Mouse (Mus musculus) C2C12 (cell line): ENCODE data around the gene Pla2g4a. TPM values are rescaled to one million over a fixed set of nuclear protein-coding genes. Genes with fewer than 3 reads are reported as not detected.

ENCODE experiments used
- H3K27me3 ChIP-seq: one replicate; pipeline ENCODE4 v1.6.1; 2011; ENCODE audit not compliant: control insufficient read depth, insufficient read depth, insufficient read length
- H3K36me3 ChIP-seq: one replicate; pipeline ENCODE4 v1.6.1; 2011; ENCODE audit not compliant: control insufficient read depth, insufficient read depth
- H3K4me3 ChIP-seq: one replicate; pipeline ENCODE4 v1.5.1; 2011; ENCODE audit warnings: mild to moderate bottlenecking, control low read depth; ENCODE audit not compliant: poor library complexity, insufficient read depth, severe bottlenecking
- H3K79me2 ChIP-seq: one replicate; pipeline ENCODE4 v1.6.1; 2011; ENCODE audit not compliant: control insufficient read depth, insufficient read depth
- H3K79me3 ChIP-seq: one replicate; pipeline ENCODE4 v1.6.1; 2011; ENCODE audit warnings: low read depth, control low read depth
- H3ac ChIP-seq: one replicate; pipeline ENCODE3; 2011; ENCODE audit warnings: low read depth; ENCODE audit not compliant: control insufficient read depth, insufficient read length
- CEBPB ChIP-seq: IDR thresholded peaks from one replicate; pipeline ENCODE4 v1.6.1; 2011; ENCODE audit warnings: low read depth, mild to moderate bottlenecking, control low read depth, moderate library complexity
- CTCF ChIP-seq: IDR thresholded peaks from one replicate; pipeline ENCODE4 v1.5.1; 2011; ENCODE audit not compliant: control insufficient read depth, insufficient read depth, insufficient read length
- FOSL1 ChIP-seq: IDR thresholded peaks from one replicate; pipeline ENCODE4 v1.8.0; 2011; ENCODE audit warnings: mild to moderate bottlenecking, low read length; ENCODE audit not compliant: poor library complexity, insufficient read depth, severe bottlenecking
- MAX ChIP-seq: IDR thresholded peaks from one replicate; pipeline ENCODE4 v1.6.1; 2011; ENCODE audit warnings: mild to moderate bottlenecking, control low read depth
- MYOD1 ChIP-seq: IDR thresholded peaks from one replicate; pipeline ENCODE4 v1.6.1; 2011; ENCODE audit warnings: low read depth; ENCODE audit not compliant: control insufficient read depth, insufficient read length
- MYOG ChIP-seq: IDR thresholded peaks from one replicate; pipeline ENCODE4 v1.6.1; 2011; ENCODE audit not compliant: control insufficient read depth, insufficient read length; ENCODE audit errors: extremely low read depth
- USF1 ChIP-seq: IDR thresholded peaks from one replicate; pipeline ENCODE4 v1.6.1; 2011; ENCODE audit warnings: low read depth, mild to moderate bottlenecking, control low read depth, moderate library complexity
- polyA plus RNA-seq: library from polyadenylated mRNA; unstranded; fragments of >200 nt; fragmentation: generic; extraction: Trizol; gene quantifications from one replicate; pipeline ENCODE4 v1.2.1, GENCODE M21; 2012; ENCODE audit warnings: missing spikeins

Gene Pla2g4a
- polyA plus RNA-seq, 1 experiment: 7.0 TPM

DNA sequence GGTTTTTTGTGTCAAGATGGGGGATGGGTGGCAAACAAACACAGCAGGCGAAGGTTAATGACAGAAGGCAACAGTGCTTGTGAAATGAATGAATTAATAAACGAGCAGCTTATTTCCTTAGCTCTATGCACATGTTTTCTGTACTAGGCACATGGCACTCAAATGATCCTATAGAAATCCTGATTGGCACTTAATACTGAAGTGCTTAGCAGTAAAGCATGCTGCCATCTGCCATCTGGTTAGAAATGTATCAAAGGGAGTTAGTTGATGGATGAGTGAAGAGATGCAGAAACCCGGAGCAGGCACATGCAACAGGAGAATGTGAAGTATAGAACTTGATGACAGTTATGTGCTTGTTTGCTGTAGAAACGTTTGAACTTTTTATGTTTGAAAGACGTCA is 64.5 kb downstream of the Pla2g4a start:
- no peak overlapping the region for H3K4me3 ChIP-seq

DNA sequence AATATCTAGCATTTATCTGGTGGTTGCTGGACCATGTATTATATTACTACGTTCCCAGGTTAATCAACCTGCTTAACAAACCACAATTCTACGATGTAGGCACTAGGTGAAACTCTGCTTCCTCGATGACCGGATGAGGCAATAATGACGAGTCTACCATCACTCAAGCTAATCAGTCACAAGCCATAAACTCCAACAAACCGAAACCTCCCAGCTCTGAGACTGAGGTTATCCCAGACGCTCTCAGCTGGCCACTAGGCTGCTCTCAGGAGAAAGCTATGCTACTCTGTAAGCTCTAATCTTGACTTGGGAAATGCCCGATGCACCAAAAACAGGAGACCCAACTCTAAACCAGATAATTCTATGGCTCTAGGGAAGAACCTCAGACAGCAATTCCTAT is 66.2 kb downstream of the Pla2g4a start:
- H3K79me2 ChIP-seq: no peaks in the 10 kb centered on the region
- no peaks in the 10 kb centered on the region for H3K36me3 ChIP-seq
- no peaks in the 10 kb centered on the region for H3K27me3 ChIP-seq
- no peaks in the 10 kb centered on the region for H3K79me3 ChIP-seq
- no peak overlapping the region for H3ac ChIP-seq
- no peak overlapping the region for H3K4me3 ChIP-seq
- TF ChIP-seq MAX (no peak), MYOD1 (no peak), FOSL1 (no peak), MYOG (no peak), CEBPB (no peak), CTCF (no peak), USF1 (no peak)

More for the DNA sequence above, 64.5 kb downstream of the Pla2g4a start:
- TF ChIP-seq MYOG: no peak
- no peak for TF ChIP-seq MYOD1
- no peak for TF ChIP-seq MAX
- no peak for TF ChIP-seq FOSL1
- no peak for TF ChIP-seq CTCF
- no peak for TF ChIP-seq USF1
- no peak for TF ChIP-seq CEBPB
- Histone ChIP-seq H3K79me3 (no peaks in the 10 kb centered on the region), H3K79me2 (no peaks in the 10 kb centered on the region), H3K27me3 (no peaks in the 10 kb centered on the region), H3ac (no peak overlapping the region), H3K36me3 (no peaks in the 10 kb centered on the region)

DNA sequence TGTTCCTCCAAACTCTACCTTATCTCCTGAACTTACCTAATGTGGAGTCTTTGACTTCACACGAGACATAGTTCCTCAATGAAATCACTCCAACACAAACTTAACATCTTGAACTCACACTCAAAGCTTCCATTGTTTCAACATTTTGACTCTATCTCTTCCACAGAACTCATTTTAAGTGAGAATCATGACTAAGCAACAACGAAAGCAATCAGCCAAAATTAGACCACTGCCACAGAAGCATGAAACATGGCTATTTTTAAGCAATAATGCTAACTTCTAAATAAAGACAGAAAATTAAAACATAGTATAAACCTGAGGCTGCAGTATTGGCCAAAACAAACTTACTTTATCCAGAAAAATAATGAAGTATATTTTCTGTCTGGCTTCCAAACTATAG is 67.2 kb downstream of the Pla2g4a start:
- no peaks in the 10 kb centered on the region for H3K27me3 ChIP-seq
- H3ac ChIP-seq: no peak overlapping the region
- H3K36me3 ChIP-seq: no peaks in the 10 kb centered on the region
- no peak for TF ChIP-seq CEBPB
- no peak for TF ChIP-seq MYOD1
- TF ChIP-seq MYOG: no peak
- TF ChIP-seq CTCF: no peak
- TF ChIP-seq USF1: no peak
- TF ChIP-seq MAX: no peak
- no peak for TF ChIP-seq FOSL1
- no peak overlapping the region for H3K4me3 ChIP-seq
- no peaks in the 10 kb centered on the region for H3K79me2 ChIP-seq
- no peaks in the 10 kb centered on the region for H3K79me3 ChIP-seq

DNA sequence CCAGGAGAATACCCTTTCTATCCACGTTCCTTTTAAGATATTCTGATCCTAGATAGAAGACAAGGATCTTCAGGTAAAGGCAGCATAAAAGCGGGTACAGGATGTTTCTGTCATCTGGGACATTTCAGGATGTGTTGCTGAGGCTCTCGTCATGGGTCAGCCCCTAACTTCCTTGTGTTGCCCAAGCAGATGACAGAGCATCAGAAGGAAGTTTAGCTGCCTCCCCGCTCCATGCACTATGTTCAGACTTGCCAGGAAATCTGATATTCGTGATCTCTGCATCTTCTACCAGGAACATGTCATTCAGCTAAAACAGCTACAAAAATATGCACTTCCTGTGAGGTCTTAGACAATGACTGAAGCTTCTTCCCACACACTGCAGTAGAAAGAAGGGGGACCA is 70.0 kb downstream of the Pla2g4a start:
- no peak for TF ChIP-seq MYOD1
- TF ChIP-seq CEBPB: no peak
- no peak for TF ChIP-seq CTCF
- TF ChIP-seq MAX: no peak
- no peak for TF ChIP-seq USF1
- TF ChIP-seq MYOG: no peak
- TF ChIP-seq FOSL1: no peak
- Histone ChIP-seq H3K79me3 (no peaks in the 10 kb centered on the region), H3K4me3 (no peak overlapping the region), H3K79me2 (no peaks in the 10 kb centered on the region), H3ac (no peak overlapping the region), H3K36me3 (no peaks in the 10 kb centered on the region), H3K27me3 (no peaks in the 10 kb centered on the region)

DNA sequence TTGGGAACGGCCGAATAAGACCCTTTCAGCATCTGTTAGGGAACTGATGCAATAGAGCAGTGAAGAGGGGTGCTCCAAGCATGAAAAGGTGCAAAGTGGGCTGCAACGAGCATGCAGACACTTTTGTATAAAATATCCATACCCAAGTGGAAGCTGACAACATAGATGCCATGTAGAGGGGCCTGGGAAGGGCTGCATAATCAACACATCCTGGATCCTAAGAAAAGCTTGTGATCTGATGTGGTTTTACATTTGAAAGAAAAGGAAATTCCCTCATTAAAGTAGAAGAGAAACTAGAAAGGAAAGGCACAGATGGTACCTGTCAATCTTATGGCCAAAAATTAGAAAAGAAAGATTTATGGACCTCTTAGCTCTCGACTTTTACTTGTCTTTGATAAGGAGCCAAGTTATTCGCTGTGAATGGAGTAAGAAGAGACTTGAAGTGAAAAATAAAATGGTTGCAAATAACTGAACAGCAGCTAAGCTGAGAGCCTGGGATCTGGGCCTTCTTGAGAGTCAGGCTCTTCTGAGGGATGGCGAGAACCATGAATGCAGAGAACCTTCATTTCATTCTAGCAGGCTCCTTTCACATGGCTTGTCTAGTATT is 78.6 kb downstream of the Pla2g4a start:
- Histone ChIP-seq H3ac (no peak overlapping the region), H3K36me3 (no peaks in the 10 kb centered on the region), H3K27me3 (no peaks in the 10 kb centered on the region), H3K4me3 (no peak overlapping the region), H3K79me2 (no peaks in the 10 kb centered on the region), H3K79me3 (no peaks in the 10 kb centered on the region)
- TF ChIP-seq USF1 (no peak), CEBPB (no peak), MAX (no peak), FOSL1 (no peak), MYOD1 (no peak), MYOG (no peak), CTCF (no peak)

DNA sequence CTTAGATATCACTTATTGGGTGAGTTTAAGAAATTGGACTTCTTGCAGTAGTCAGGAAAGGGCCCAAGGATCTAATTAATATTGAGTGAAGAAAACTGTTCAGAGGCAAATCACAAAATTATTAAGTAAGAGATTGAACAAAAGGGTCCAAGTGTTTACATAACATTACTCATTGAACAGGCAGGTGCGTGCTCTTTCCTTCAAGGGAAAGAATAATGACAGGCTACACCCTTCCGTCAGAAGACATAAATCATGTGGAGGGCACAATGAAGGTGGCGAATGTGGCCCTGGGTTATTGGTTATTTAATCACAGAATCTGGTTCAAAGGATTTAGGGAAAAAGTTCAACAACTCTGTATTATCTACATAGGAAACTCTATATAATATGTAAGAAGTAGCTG is 82.9 kb downstream of the Pla2g4a start:
- TF ChIP-seq CTCF: no peak
- no peak for TF ChIP-seq MYOG
- TF ChIP-seq MYOD1: no peak
- TF ChIP-seq USF1: no peak
- no peak for TF ChIP-seq CEBPB
- no peak for TF ChIP-seq FOSL1
- no peak for TF ChIP-seq MAX
- no peaks in the 10 kb centered on the region for H3K79me2 ChIP-seq
- no peaks in the 10 kb centered on the region for H3K79me3 ChIP-seq
- no peaks in the 10 kb centered on the region for H3K27me3 ChIP-seq
- no peak overlapping the region for H3K4me3 ChIP-seq
- H3ac ChIP-seq: no peak overlapping the region
- no peaks in the 10 kb centered on the region for H3K36me3 ChIP-seq
